Mouse (Mus musculus): ENCODE measurements around the gene Nucb1.

DNA sequence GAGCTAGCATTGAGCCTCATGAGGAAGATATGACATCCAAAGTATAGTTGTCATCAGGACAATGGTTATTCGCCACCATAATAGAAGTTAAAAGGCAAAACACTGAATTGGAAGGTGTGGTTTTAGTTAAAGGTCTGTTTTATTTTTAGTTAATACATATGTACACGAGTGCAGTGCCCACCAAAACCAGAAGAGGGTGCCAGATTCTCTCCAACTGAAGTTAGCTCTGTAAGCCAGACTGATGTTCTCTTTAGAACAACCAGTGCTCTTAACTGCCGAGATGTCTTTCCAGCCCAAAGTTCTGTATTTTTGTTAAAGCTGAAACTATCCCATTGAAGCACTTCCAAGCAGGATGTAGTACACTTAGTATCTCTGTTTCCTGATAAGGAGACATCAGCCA, 39.3 kb downstream of the Nucb1 start:
- TF ChIP-seq CTCF (IDR thresholded peaks at IDR 0.05; ENCODE audit: borderline replicate concordance, insufficient read depth, low read length): no peak
- TF ChIP-seq POLR2A (IDR thresholded peaks at IDR 0.05; ENCODE audit: low read depth, low read length): no peak
